Mouse (Mus musculus) brain, embryonic 14.5 days (tissue): ENCODE data around the gene Cbx2.

Experiments
- CTCF ChIP-seq: fragments of 200-500 bp; IDR thresholded peaks from 2 replicates; pipeline ENCODE4 v1.5.1; 2012; ENCODE audit warnings: inconsistent platforms, mild to moderate bottlenecking, moderate library complexity, borderline replicate concordance; ENCODE audit not compliant: insufficient read depth, insufficient read length; ENCODE audit errors: extremely low read depth
- POLR2A ChIP-seq: fragments of 200-500 bp; IDR thresholded peaks from 2 replicates; pipeline ENCODE4 v1.6.1; 2012; ENCODE audit warnings: mild to moderate bottlenecking, inconsistent platforms, borderline replicate concordance; ENCODE audit not compliant: poor library complexity, insufficient read depth, insufficient read length, severe bottlenecking; ENCODE audit errors: extremely low read depth

DNA sequence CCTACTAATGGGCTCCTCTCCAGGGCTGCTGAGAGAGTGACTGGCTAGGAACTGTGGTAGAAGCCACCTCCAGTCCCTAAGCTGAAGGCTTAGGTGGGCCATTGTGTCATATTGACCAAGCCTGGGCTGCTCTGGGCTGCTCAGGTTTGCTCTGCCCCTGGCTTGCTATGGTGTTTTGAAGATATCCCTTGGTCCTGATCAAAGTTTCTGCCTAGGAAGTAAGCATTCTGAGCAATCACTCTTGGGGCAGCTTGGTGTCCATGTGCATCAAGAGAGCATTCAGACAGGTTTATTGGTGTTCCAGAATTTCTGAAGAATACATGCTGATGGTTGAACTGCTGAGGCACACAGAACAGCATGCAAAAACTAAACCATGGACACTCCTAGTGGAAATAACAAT, 28.7 kb downstream of the Cbx2 start:
- TF ChIP-seq CTCF = no peak
- TF ChIP-seq POLR2A = no peak
